Mouse (Mus musculus) liver, embryonic 16.5 days (tissue): ENCODE measurements around the gene Canx. TPM values are rescaled to one million over a fixed set of nuclear protein-coding genes. Genes with fewer than 3 reads are reported as not detected.
A peak's percentile ranks its signal among the peaks of the same experiment; 100 is the strongest.

Experiments used
- ATAC-seq: fragments of 200-750 bp; cut with Nextera tagmentation; 2 replicates; pipeline ENCODE4 v1.8.0; 2017; ENCODE audit warnings: low read depth, mild to moderate bottlenecking, moderate number of reproducible peaks, moderate library complexity
- H3K27ac ChIP-seq: fragments of 300-500 bp; sonication (generic); 2 replicates; pipeline ENCODE4 v1.5.1; 2014; ENCODE audit warnings: mild to moderate bottlenecking, low read length
- H3K27me3 ChIP-seq: fragments of 300-500 bp; sonication (generic); 2 replicates; pipeline ENCODE4 v1.6.1; 2014; ENCODE audit warnings: low read depth, low read length, mixed read lengths; ENCODE audit not compliant: control insufficient read depth, insufficient read depth
- H3K36me3 ChIP-seq: fragments of 300-500 bp; sonication (generic); 2 replicates; pipeline ENCODE4 v1.6.1; 2014; ENCODE audit warnings: mild to moderate bottlenecking; ENCODE audit not compliant: control insufficient read depth, insufficient read depth
- H3K4me1 ChIP-seq: fragments of 300-500 bp; sonication (generic); 2 replicates; pipeline ENCODE4 v1.6.1; 2014; ENCODE audit warnings: low read depth, low read length, mixed read lengths; ENCODE audit not compliant: control insufficient read depth
- H3K4me2 ChIP-seq: fragments of 300-500 bp; sonication (generic); 2 replicates; pipeline ENCODE4 v1.6.1; 2014; ENCODE audit warnings: low read depth, low read length, mixed read lengths
- H3K4me3 ChIP-seq: fragments of 300-500 bp; sonication (generic); 2 replicates; pipeline ENCODE4 v1.5.1; 2014; ENCODE audit warnings: low read depth, mild to moderate bottlenecking, low read length
- H3K9ac ChIP-seq: fragments of 300-500 bp; sonication (generic); 2 replicates; pipeline ENCODE4 v1.6.1; 2014; ENCODE audit warnings: low read depth, low read length
- H3K9me3 ChIP-seq: fragments of 300-500 bp; sonication (generic); replicated peaks from 2 replicates; pipeline ENCODE4 v1.6.1; 2016; ENCODE audit warnings: low read length; ENCODE audit not compliant: control insufficient read depth
- WGBS: fragments of 180-500 bp; shearing (Covaris S2); extraction: QIAGEN DNeasy Blood & Tissue Kit; methylation state at CpG from one replicate; pipeline ENCODE4 v1.1.7; 2014; ENCODE audit not compliant: insufficient replicate concordance; 5-methylcytosine and 5-hydroxymethylcytosine counted together
- polyA plus RNA-seq: library from polyadenylated mRNA; unstranded; fragments of >200 nt; fragmentation: Nextera tagmentation; extraction: Ambion mirVana; gene quantifications from 2 replicates; pipeline ENCODE4 v1.2.1, GENCODE M21; 2015

Gene Canx
- polyA plus RNA-seq, 1 experiment from 2014 or later: 172 TPM

- Histone ChIP-seq H3K4me3 (peak overlapping the region; percentile 99), H3K4me1 (peaks cover 24% of the 10 kb centered on the region), H3K9me3 (no peaks in the 10 kb centered on the region), H3K27ac (peak overlapping the region; percentile 95), H3K36me3 (peaks cover 17% of the 10 kb centered on the region), H3K27me3 (no peaks in the 10 kb centered on the region), H3K9ac (peak overlapping the region; percentile 99), H3K4me2 (peak overlapping the region; percentile 87)
- WGBS: under 1% methylated on average over 85 of the region's 85 CpGs
- ATAC-seq: peak; percentile 59
These were observed 33.9 kb downstream of the Canx start for GRCm38 (mm10) chr11:50291321-50292165.

- H3K4me3 ChIP-seq: peak overlapping the region; percentile 99
- WGBS: 26% methylated on average over 20 of the region's 20 CpGs
- H3K9ac ChIP-seq: peak overlapping the region; percentile 99
- H3K4me1 ChIP-seq: peaks cover 26% of the 10 kb centered on the region
- H3K4me2 ChIP-seq: peak overlapping the region; percentile 87
- ATAC-seq: no peak
- peak overlapping the region; percentile 95 for H3K27ac ChIP-seq
- peaks cover 11% of the 10 kb centered on the region for H3K36me3 ChIP-seq
- H3K27me3 ChIP-seq: no peaks in the 10 kb centered on the region
- H3K9me3 ChIP-seq: no peaks in the 10 kb centered on the region
These were observed 34.8 kb downstream of the Canx start for GRCm38 (mm10) chr11:50290486-50291225.

- H3K4me1 ChIP-seq: peaks cover 18% of the 10 kb centered on the region
- no peak for ATAC-seq
- no peak overlapping the region for H3K4me2 ChIP-seq
- 0 out of 2 replicates have a peak overlapping the region, but pooled peaks have one; percentile 5 for H3K27ac ChIP-seq
- no peaks in the 10 kb centered on the region for H3K36me3 ChIP-seq
- H3K4me3 ChIP-seq: no peak overlapping the region
- H3K9me3 ChIP-seq: no peaks in the 10 kb centered on the region
- WGBS: 33% methylated on average over 1 of the region's 1 CpGs
- H3K27me3 ChIP-seq: no peaks in the 10 kb centered on the region
- H3K9ac ChIP-seq: no peak overlapping the region
These were observed 39.0 kb downstream of the Canx start for GRCm38 (mm10) chr11:50286428-50286827.

GRCm38 (mm10) chr11:50285696-50286095 lies 39.8 kb downstream of the Canx start:
- no peaks in the 10 kb centered on the region for H3K36me3 ChIP-seq
- H3K9ac ChIP-seq: no peak overlapping the region
- H3K9me3 ChIP-seq: no peaks in the 10 kb centered on the region
- 80% methylated on average over 7 of the region's 7 CpGs for WGBS
- no peak for ATAC-seq
- peaks cover 14% of the 10 kb centered on the region for H3K4me1 ChIP-seq
- no peak overlapping the region for H3K4me3 ChIP-seq
- no peak overlapping the region for H3K27ac ChIP-seq
- H3K4me2 ChIP-seq: no peak overlapping the region
- no peaks in the 10 kb centered on the region for H3K27me3 ChIP-seq

- no peaks in the 10 kb centered on the region for H3K36me3 ChIP-seq
- H3K4me1 ChIP-seq: peaks cover 11% of the 10 kb centered on the region
- H3K4me2 ChIP-seq: no peak overlapping the region
- no peak for ATAC-seq
- H3K4me3 ChIP-seq: no peak overlapping the region
- no peak overlapping the region for H3K9ac ChIP-seq
- no peaks in the 10 kb centered on the region for H3K9me3 ChIP-seq
- no peak overlapping the region for H3K27ac ChIP-seq
- 73% methylated on average over 5 of the region's 5 CpGs for WGBS
- no peaks in the 10 kb centered on the region for H3K27me3 ChIP-seq
These were observed 40.2 kb downstream of the Canx start for GRCm38 (mm10) chr11:50285263-50285662.

- ATAC-seq: no peak
- Histone ChIP-seq H3K4me2 (no peak overlapping the region), H3K27ac (no peak overlapping the region), H3K27me3 (no peaks in the 10 kb centered on the region), H3K4me1 (peaks cover 10% of the 10 kb centered on the region), H3K4me3 (no peak overlapping the region), H3K9ac (no peak overlapping the region), H3K36me3 (peaks cover 2% of the 10 kb centered on the region; the same call in 1 of the 2 replicates), H3K9me3 (no peaks in the 10 kb centered on the region)
- 38% methylated on average over 1 of the region's 1 CpGs for WGBS
These were observed 45.4 kb downstream of the Canx start for GRCm38 (mm10) chr11:50280053-50280452.

GRCm38 (mm10) chr11:50279005-50279404 lies 46.5 kb downstream of the Canx start:
- Histone ChIP-seq H3K4me3 (no peak overlapping the region), H3K36me3 (peaks cover 2% of the 10 kb centered on the region; the same call in 1 of the 2 replicates), H3K27me3 (no peaks in the 10 kb centered on the region), H3K9me3 (no peaks in the 10 kb centered on the region), H3K4me2 (no peak overlapping the region), H3K9ac (no peak overlapping the region), H3K27ac (no peak overlapping the region), H3K4me1 (peaks cover 10% of the 10 kb centered on the region)
- 85% methylated on average over 4 of the region's 4 CpGs for WGBS
- ATAC-seq: no peak

- Histone ChIP-seq H3K9ac (no peak overlapping the region), H3K4me1 (peaks cover 10% of the 10 kb centered on the region), H3K27ac (no peak overlapping the region), H3K9me3 (no peaks in the 10 kb centered on the region), H3K4me3 (no peak overlapping the region), H3K36me3 (peaks cover 2% of the 10 kb centered on the region; the same call in 1 of the 2 replicates), H3K4me2 (no peak overlapping the region), H3K27me3 (no peaks in the 10 kb centered on the region)
- ATAC-seq: no peak
- WGBS: 85% methylated on average over 6 of the region's 6 CpGs
These were observed 47.8 kb downstream of the Canx start for GRCm38 (mm10) chr11:50277706-50278105.

- no peak overlapping the region for H3K9ac ChIP-seq
- H3K4me3 ChIP-seq: no peak overlapping the region
- no peak overlapping the region for H3K27ac ChIP-seq
- peaks cover 10% of the 10 kb centered on the region for H3K4me1 ChIP-seq
- no peak overlapping the region for H3K4me2 ChIP-seq
- no peaks in the 10 kb centered on the region for H3K27me3 ChIP-seq
- no peak for ATAC-seq
- H3K36me3 ChIP-seq: peaks cover 2% of the 10 kb centered on the region; the same call in 1 of the 2 replicates
- H3K9me3 ChIP-seq: no peaks in the 10 kb centered on the region
These were observed 48.4 kb downstream of the Canx start for GRCm38 (mm10) chr11:50277025-50277424.
